Mouse (Mus musculus) forelimb bud, embryonic 11.5 days (tissue): ENCODE measurements around the gene Vstm4.

ENCODE experiments used
- DNase-seq: peaks from one replicate; pipeline ENCODE4 v3.0.0-alpha.2; 2012; ENCODE audit warnings: low read depth, low spot score

Gene Vstm4

GRCm38 (mm10) chr14:32859831-32860569, 3.4 kb downstream of the Vstm4 start:
- DNase-seq = no peak

- no peak for DNase-seq
Measured at GRCm38 (mm10) chr14:32861149-32861581, 4.6 kb downstream of the Vstm4 start.

- no peak for DNase-seq
Measured at GRCm38 (mm10) chr14:32861656-32862055, 5.1 kb downstream of the Vstm4 start.

GRCm38 (mm10) chr14:32865331-32865730, 8.8 kb downstream of the Vstm4 start:
- no peak for DNase-seq

- DNase-seq = no peak
Measured at GRCm38 (mm10) chr14:32871963-32872362, 15.4 kb downstream of the Vstm4 start.

- no peak for DNase-seq
Measured at GRCm38 (mm10) chr14:32877549-32877948, 21.0 kb downstream of the Vstm4 start.

- no peak for DNase-seq
Measured at GRCm38 (mm10) chr14:32880332-32880731, 23.8 kb downstream of the Vstm4 start.

- no peak for DNase-seq
Measured at GRCm38 (mm10) chr14:32881693-32882092, 25.1 kb downstream of the Vstm4 start.

GRCm38 (mm10) chr14:32888876-32889674, 32.5 kb downstream of the Vstm4 start:
- DNase-seq = peak; percentile 35

- DNase-seq = no peak
Measured at GRCm38 (mm10) chr14:32894341-32894853, 37.8 kb downstream of the Vstm4 start.

- DNase-seq = no peak
Measured at GRCm38 (mm10) chr14:32894878-32895277, 38.3 kb downstream of the Vstm4 start.

- no peak for DNase-seq
Measured at GRCm38 (mm10) chr14:32896896-32897295, 40.3 kb downstream of the Vstm4 start.

GRCm38 (mm10) chr14:32903203-32903602, 46.6 kb downstream of the Vstm4 start:
- no peak for DNase-seq

- no peak for DNase-seq
Measured at GRCm38 (mm10) chr14:32906545-32906944, 50.0 kb downstream of the Vstm4 start.

GRCm38 (mm10) chr14:32909112-32909511, 52.6 kb downstream of the Vstm4 start:
- no peak for DNase-seq

GRCm38 (mm10) chr14:32911187-32911586, 54.6 kb downstream of the Vstm4 start:
- no peak for DNase-seq

GRCm38 (mm10) chr14:32915360-32915759, 58.8 kb downstream of the Vstm4 start:
- DNase-seq = no peak

- no peak for DNase-seq
Measured at GRCm38 (mm10) chr14:32917919-32918318, 61.4 kb downstream of the Vstm4 start.

GRCm38 (mm10) chr14:32923871-32924270, 67.3 kb downstream of the Vstm4 start:
- no peak for DNase-seq

GRCm38 (mm10) chr14:32931709-32932108, 75.2 kb downstream of the Vstm4 start:
- DNase-seq = no peak

GRCm38 (mm10) chr14:32932220-32932619, 75.7 kb downstream of the Vstm4 start:
- DNase-seq = no peak

GRCm38 (mm10) chr14:32934064-32934463, 77.5 kb downstream of the Vstm4 start:
- no peak for DNase-seq

GRCm38 (mm10) chr14:32939217-32939616, 82.7 kb downstream of the Vstm4 start:
- DNase-seq = no peak
